ENCODE assay signal across 21 mouse cellular contexts in genomic region chr4:136383052-136383451, GRCm38 (mm10). TPM values are rescaled to one million over a fixed set of nuclear protein-coding genes. Genes with fewer than 3 reads are reported as not detected.
DNase-seq lines count a peak whose midpoint lies in the region; ATAC-seq and TF ChIP-seq lines count a peak whose summit lies in the region.
"Had no signal": no experiment of that assay in that cellular context is flagged by ENCODE, and none has a peak within 500 bp of the region (broad histone marks: within the 10 kb centered on the region; RNA-seq: fewer than 3 reads in every experiment).

No protein-coding gene starts in this region.

- H3K4me1 ChIP-seq in heart, adult 2 months (ENCODE audit: control insufficient read depth, insufficient read depth, low read length), result no peaks in the 10 kb centered on the region
- no peaks in the 10 kb centered on the region for H3K4me1 ChIP-seq in liver, embryonic 14.5 days (replicated peaks; ENCODE audit: control insufficient read depth in 2 of 2, insufficient read depth in 2 of 2, low read length in 1 of 2)
- no peaks in the 10 kb centered on the region for H3K4me1 ChIP-seq in MEL (ENCODE audit: control insufficient read depth in 1 of 2, insufficient read depth in 2 of 2, low read length in 2 of 2)
- H3K4me1 ChIP-seq in forebrain, embryonic 13.5 days, result no peaks in the 10 kb centered on the region
- H3K4me1 ChIP-seq: forebrain, embryonic 10.5 days; limb, embryonic 13.5 days; neural tube, embryonic 13.5 days had no signal

- TF ChIP-seq RAD21 in MEL (IDR thresholded peaks at IDR 0.05; ENCODE audit: low read depth, low read length), result peak; percentile 54

- no peak overlapping the region for H3K9ac ChIP-seq in heart, adult 2 months (ENCODE audit: low read depth, low read length)
- no peak overlapping the region for H3K9ac ChIP-seq in liver, embryonic 14.5 days (replicated peaks)
- H3K9ac ChIP-seq in MEL (ENCODE audit: control insufficient read depth, low read depth, low read length, poor library complexity, severe bottlenecking), result no peak overlapping the region
- H3K9ac ChIP-seq in forebrain, embryonic 13.5 days, result no peak overlapping the region
- H3K9ac ChIP-seq: limb, embryonic 13.5 days; neural tube, embryonic 13.5 days had no signal

- WGBS in heart, adult 2 months, result 84% methylated on average over 5 of the region's 5 CpGs
- 70% methylated on average over 5 of the region's 5 CpGs for WGBS in liver, embryonic 14.5 days (ENCODE audit: insufficient replicate concordance)
- 83% methylated on average over 5 of the region's 5 CpGs for WGBS in forebrain, embryonic 13.5 days

- DNase-seq in heart, adult 2 months, result no peak
- DNase-seq in heart, adult 8-10 months (ENCODE audit: low spot score), result no peak
- no peak for DNase-seq in liver, embryonic 14.5 days (ENCODE audit: low read depth in 3 of 3, low spot score in 3 of 3)
- DNase-seq in liver (no peak), 416B (ENCODE audit: low read depth) (peak; percentile 32), MEL (ENCODE audit: low read depth, low spot score) (peak; percentile 22)
- DNase-seq in layer of hippocampus, adult 11-12 months (ENCODE audit: low spot score), result no peak
- DNase-seq: adrenal gland, postnatal 14 days; cerebellum, adult 11-12 months; cerebellum, postnatal 36 days; gastrocnemius, postnatal 14 days; kidney, adult 9 months; layer of hippocampus, postnatal 36 days; lung, adult 2 months; right cerebral cortex, adult 18-20 months had no signal

- H3K27ac ChIP-seq in heart, adult 2 months, result no peak overlapping the region
- H3K27ac ChIP-seq in liver, embryonic 14.5 days, result no peak overlapping the region
- no peak overlapping the region for H3K27ac ChIP-seq in MEL (ENCODE audit: control insufficient read depth, low read depth, low read length)
- no peak overlapping the region for H3K27ac ChIP-seq in forebrain, embryonic 13.5 days
- H3K27ac ChIP-seq: forebrain, embryonic 10.5 days; limb, embryonic 13.5 days; neural tube, embryonic 13.5 days had no signal

- no peak overlapping the region for H3K4me3 ChIP-seq in heart, adult 2 months
- H3K4me3 ChIP-seq in liver, embryonic 14.5 days (ENCODE audit: insufficient read depth in 1 of 2, low read depth in 2 of 2, low read length in 2 of 2), result no peak overlapping the region
- H3K4me3 ChIP-seq in MEL (ENCODE audit: control insufficient read depth in 1 of 2, insufficient read depth in 1 of 2, low read depth in 2 of 2, low read length in 2 of 2), result no peak overlapping the region
- no peak overlapping the region for H3K4me3 ChIP-seq in forebrain, embryonic 13.5 days
- H3K4me3 ChIP-seq: forebrain, embryonic 10.5 days; limb, embryonic 13.5 days; neural tube, embryonic 13.5 days had no signal

- H3K79me2 ChIP-seq in heart, adult 2 months (replicated peaks; ENCODE audit: control insufficient read depth, insufficient read depth, low read length), result no peaks in the 10 kb centered on the region
- no peaks in the 10 kb centered on the region for H3K79me2 ChIP-seq in MEL (ENCODE audit: control insufficient read depth, insufficient read depth, low read length, poor library complexity)

- no peaks in the 10 kb centered on the region for H3K9me3 ChIP-seq in liver, embryonic 14.5 days (ENCODE audit: control insufficient read depth, low read length)
- H3K9me3 ChIP-seq in MEL (replicated peaks; ENCODE audit: insufficient read depth, low read length), result no peaks in the 10 kb centered on the region
- H3K9me3 ChIP-seq in forebrain, embryonic 13.5 days (replicated peaks), result no peaks in the 10 kb centered on the region; the same call in 1 of the 2 replicates
- H3K9me3 ChIP-seq: forebrain, embryonic 10.5 days; limb, embryonic 13.5 days; neural tube, embryonic 13.5 days had no signal

- no peaks in the 10 kb centered on the region for H3K27me3 ChIP-seq in heart, adult 2 months (ENCODE audit: control insufficient read depth, insufficient read depth, low read length)
- H3K27me3 ChIP-seq in liver, embryonic 14.5 days (ENCODE audit: control insufficient read depth, insufficient read depth, low read length), result no peaks in the 10 kb centered on the region
- H3K27me3 ChIP-seq in MEL (ENCODE audit: control insufficient read depth in 1 of 2, insufficient read depth in 2 of 2, low read length in 2 of 2), result no peaks in the 10 kb centered on the region; a peak in 1 of 4 replicates
- no peaks in the 10 kb centered on the region for H3K27me3 ChIP-seq in forebrain, embryonic 13.5 days
- H3K27me3 ChIP-seq: limb, embryonic 13.5 days; neural tube, embryonic 13.5 days had no signal

- H3K4me2 ChIP-seq in liver, embryonic 14.5 days (ENCODE audit: low read depth), result no peak overlapping the region
- no peak overlapping the region for H3K4me2 ChIP-seq in forebrain, embryonic 13.5 days
- H3K4me2 ChIP-seq: limb, embryonic 13.5 days; midbrain, embryonic 11.5 days; neural tube, embryonic 13.5 days had no signal

- no peak for TF ChIP-seq POLR2A in heart, adult 2 months (IDR thresholded peaks at IDR 0.05; ENCODE audit: insufficient read depth, low read depth, low read length)
- TF ChIP-seq POLR2A in MEL (IDR thresholded peaks at IDR 0.05; ENCODE audit: control insufficient read depth in 1 of 2, insufficient read depth in 1 of 2, low read depth in 1 of 2, low read length in 2 of 2, poor library complexity in 1 of 2), result no peak

- TF ChIP-seq EP300 in heart, adult 2 months (IDR thresholded peaks at IDR 0.05; ENCODE audit: insufficient read depth, low read depth, low read length), result no peak
- TF ChIP-seq EP300 in liver, embryonic 14.5 days (IDR thresholded peaks at IDR 0.05; ENCODE audit: low read depth), result no peak
- no peak for TF ChIP-seq EP300 in MEL (IDR thresholded peaks at IDR 0.05; ENCODE audit: low read depth in 1 of 2, low read length in 2 of 2)

- no peak for ATAC-seq in liver, embryonic 14.5 days (ENCODE audit: insufficient read depth)
- ATAC-seq in forebrain, embryonic 13.5 days, result no peak

- intact Hi-C loops in heart, adult 2 months (cut with DNase I), result no loop called here

- peak; percentile 24; the same call in 1 of the 2 replicates for TF ChIP-seq CTCF in heart, adult 2 months (IDR thresholded peaks at IDR 0.05)
- TF ChIP-seq CTCF in liver, embryonic 14.5 days (IDR thresholded peaks at IDR 0.05; ENCODE audit: low read depth), result peak; percentile 57
- TF ChIP-seq CTCF in MEL (IDR thresholded peaks at IDR 0.05 in 2 of 3, conservative IDR thresholded peaks at IDR 0.05 in 1 of 3; ENCODE audit: control insufficient read depth in 1 of 3, insufficient read depth in 1 of 3, low read depth in 2 of 3, low read length in 3 of 3, poor library complexity in 1 of 3, severe bottlenecking in 1 of 3), result peak; percentile 51 to 67 (median 58)

- no peaks in the 10 kb centered on the region for H3K36me3 ChIP-seq in heart, adult 2 months (ENCODE audit: control insufficient read depth, insufficient read depth, low read length)
- no peaks in the 10 kb centered on the region for H3K36me3 ChIP-seq in liver, embryonic 14.5 days (replicated peaks; ENCODE audit: control insufficient read depth, insufficient read depth, low read depth)
- no peaks in the 10 kb centered on the region for H3K36me3 ChIP-seq in MEL (ENCODE audit: control insufficient read depth in 1 of 2, insufficient read depth in 2 of 2, low read length in 2 of 2)
- H3K36me3 ChIP-seq in forebrain, embryonic 13.5 days (ENCODE audit: poor library complexity, severe bottlenecking), result no peaks in the 10 kb centered on the region
- H3K36me3 ChIP-seq: forebrain, embryonic 10.5 days; limb, embryonic 13.5 days; neural tube, embryonic 13.5 days had no signal

TF ChIP-seq in MEL, 35 proteins besides CTCF, POLR2A, EP300 and RAD21:
- TF ChIP-seq MYB (IDR thresholded peaks at IDR 0.05; ENCODE audit: low read depth, low read length) (no peak), SMC3 (IDR thresholded peaks at IDR 0.05; ENCODE audit: low read depth, low read length) (peak; percentile 41)

RNA-seq across cellular contexts. Expression of gene Htr1d, which starts 40.3 kb away (rescaled TPM):
- total RNA-seq in heart, adult 2 months (2021), result not detected
- polyA plus RNA-seq in heart, adult 2 months (2012; rRNA removed), result 0.04 and 0.09 TPM in 2 replicates
- total RNA-seq in heart, adult 8-10 months (2022), result not detected
- not detected in 2 replicates for polyA plus RNA-seq in liver, embryonic 14.5 days (2012; rRNA removed)
- polyA plus RNA-seq in liver, embryonic 14.5 days (2014; fragmentation: Nextera tagmentation; extraction: Ambion mirVana), result not detected in 2 replicates
- not detected in 2 replicates for total RNA-seq in MEL (2012; rRNA removed)
- polyA plus RNA-seq in MEL (2012; ENCODE audit: insufficient read depth in 1 of 2, insufficient read length in 2 of 2, low read depth in 1 of 2, low replicate concordance in 2 of 2, missing spikeins in 1 of 2), result not detected
- 0.37 and 0.38 TPM in 2 replicates for polyA plus RNA-seq in forebrain, embryonic 13.5 days (2015; fragmentation: Nextera tagmentation; extraction: Ambion mirVana)
- total RNA-seq: adrenal gland, postnatal 14 days; gastrocnemius, postnatal 14 days; hematopoietic stem cell, adult 5-6 weeks had no signal
- polyA plus RNA-seq: lung, adult 2 months had no signal

Comparison
In these comparisons a context has a peak if more than half of its experiments do, and no peak if none do; other contexts are left out.
1. DNase-seq: peak in 416B (single experiment) and MEL (single experiment); none in heart, adult 2 months (0 of 2), heart, adult 8-10 months (single experiment), liver, embryonic 14.5 days (0 of 3), liver (single experiment) and layer of hippocampus, adult 11-12 months (single experiment).
2. Peak in every context shown above with its lines, with median percentiles within 50 percentile points of each other: CTCF ChIP-seq.